Mouse (Mus musculus) bone marrow, adult 2 months (tissue): ENCODE data around the gene Gabrg3.

ENCODE experiments used
- CTCF ChIP-seq: fragments of 200-500 bp; IDR thresholded peaks from 2 replicates; pipeline ENCODE4 v1.5.1; 2011; ENCODE audit warnings: low read length, control low read depth; ENCODE audit not compliant: control insufficient read depth, insufficient read depth
- POLR2A ChIP-seq: fragments of 200-500 bp; IDR thresholded peaks from 2 replicates; pipeline ENCODE4 v1.6.1; 2011; ENCODE audit warnings: low read depth, mild to moderate bottlenecking, control low read depth, low read length, borderline replicate concordance; ENCODE audit not compliant: control insufficient read depth

- TF ChIP-seq POLR2A (no peak), CTCF (no peak)
Measured at GRCm38 (mm10) chr7:57322086-57322485, 64.9 kb downstream of the Gabrg3 start.
